10 mouse cellular contexts compared by ENCODE assay signal in the genomic region with DNA sequence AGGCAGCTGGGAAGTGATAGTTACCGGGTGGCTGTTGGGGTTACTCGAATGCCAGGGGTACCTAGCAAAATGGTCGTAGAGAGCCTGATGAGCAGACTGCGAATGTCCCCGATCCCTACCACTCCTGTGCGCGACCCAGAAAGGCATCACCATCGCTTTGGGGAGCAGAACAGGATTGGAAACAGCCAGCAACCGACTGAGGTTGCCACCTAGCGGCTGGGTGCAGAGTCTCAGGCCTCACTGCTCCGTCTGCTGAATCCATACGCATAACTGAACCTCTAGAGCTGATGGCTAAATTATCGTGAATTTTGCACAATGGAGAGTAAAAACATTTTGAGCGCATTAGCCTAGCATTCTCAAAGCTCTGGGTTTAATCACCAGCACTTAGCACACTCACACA. TPM values are rescaled to one million over a fixed set of nuclear protein-coding genes. Genes with fewer than 3 reads are reported as not detected.
DNase-seq lines count a peak whose midpoint lies in the region; ATAC-seq and TF ChIP-seq lines count a peak whose summit lies in the region.
"Had no signal": no experiment of that assay in that cellular context is flagged by ENCODE, and none has a peak within 500 bp of the region (broad histone marks: within the 10 kb centered on the region; RNA-seq: fewer than 3 reads in every experiment).

No protein-coding gene starts in this region.

- no peak overlapping the region for H3K27ac ChIP-seq in hindbrain, postnatal 0 days
- no peak overlapping the region for H3K27ac ChIP-seq in hindbrain, embryonic 14.5 days

- no peak overlapping the region for H3K9ac ChIP-seq in hindbrain, postnatal 0 days (replicated peaks; ENCODE audit: low read length)
- H3K9ac ChIP-seq in hindbrain, embryonic 14.5 days = no peak overlapping the region

- no peaks in the 10 kb centered on the region for H3K9me3 ChIP-seq in hindbrain, postnatal 0 days (ENCODE audit: low read length)
- no peaks in the 10 kb centered on the region for H3K9me3 ChIP-seq in hindbrain, embryonic 14.5 days (ENCODE audit: control insufficient read depth, low read length)
- no peaks in the 10 kb centered on the region for H3K9me3 ChIP-seq in E14TG2a.4 (ENCODE audit: low read length)

- TF ChIP-seq POLR2A in lung, adult 2 months (IDR thresholded peaks at IDR 0.05; ENCODE audit: borderline replicate concordance, extremely low read depth, low read depth, low read length) = no peak

- intact Hi-C loops in heart, postnatal 25 days (cut with DNase I) = no loop called here

- no peaks in the 10 kb centered on the region for H3K4me1 ChIP-seq in hindbrain, postnatal 0 days (ENCODE audit: insufficient read depth, low read length)
- H3K4me1 ChIP-seq in hindbrain, embryonic 14.5 days (replicated peaks; ENCODE audit: control insufficient read depth, insufficient read depth, low read length) = no peaks in the 10 kb centered on the region
- H3K4me1 ChIP-seq in E14TG2a.4 (replicated peaks; ENCODE audit: low read depth, low read length) = peaks cover 32% of the 10 kb centered on the region
- no peaks in the 10 kb centered on the region for H3K4me1 ChIP-seq in lung, adult 2 months (ENCODE audit: control insufficient read depth, insufficient read depth, low read length)

- H3K36me3 ChIP-seq in hindbrain, postnatal 0 days (ENCODE audit: insufficient read depth, low read length) = no peaks in the 10 kb centered on the region
- H3K36me3 ChIP-seq in hindbrain, embryonic 14.5 days (replicated peaks; ENCODE audit: control insufficient read depth, insufficient read depth) = no peaks in the 10 kb centered on the region
- peaks cover 6% of the 10 kb centered on the region for H3K36me3 ChIP-seq in E14TG2a.4 (ENCODE audit: insufficient read depth, low read length)

- no peaks in the 10 kb centered on the region for H3K27me3 ChIP-seq in hindbrain, postnatal 0 days (ENCODE audit: insufficient read depth, low read length)
- no peaks in the 10 kb centered on the region for H3K27me3 ChIP-seq in hindbrain, embryonic 14.5 days (ENCODE audit: control insufficient read depth, insufficient read depth, low read length)
- no peaks in the 10 kb centered on the region for H3K27me3 ChIP-seq in E14TG2a.4 (ENCODE audit: insufficient read depth, low read length)

- peak; percentile 13 for DNase-seq in hindbrain, postnatal 0 days (ENCODE audit: low spot score)
- DNase-seq in hindbrain, embryonic 14.5 days (ENCODE audit: low spot score) = no peak
- peak; percentile 45 for DNase-seq in adrenal gland, postnatal 25 days
- DNase-seq in lung, adult 2 months = no peak
- no peak for DNase-seq in urinary bladder, postnatal 14 days (ENCODE audit: low spot score)
- DNase-seq in layer of hippocampus, adult 11-12 months (ENCODE audit: low spot score) = no peak
- DNase-seq in heart, postnatal 25 days (ENCODE audit: low spot score) = no peak

- ATAC-seq in hindbrain, postnatal 0 days = no peak
- ATAC-seq in hindbrain, embryonic 14.5 days (ENCODE audit: low FRiP score) = no peak

- no peak overlapping the region for H3K4me2 ChIP-seq in hindbrain, postnatal 0 days (ENCODE audit: low read depth, low read length)
- no peak overlapping the region for H3K4me2 ChIP-seq in hindbrain, embryonic 14.5 days (replicated peaks)

- 23% methylated on average over 14 of the region's 14 CpGs for WGBS in hindbrain, postnatal 0 days
- 27% methylated on average over 14 of the region's 14 CpGs for WGBS in hindbrain, embryonic 14.5 days
- WGBS in lung, adult 2 months = 38% methylated on average over 14 of the region's 14 CpGs

- peak; percentile 62 for TF ChIP-seq CTCF in hindbrain, postnatal 0 days (IDR thresholded peaks at IDR 0.05; ENCODE audit: low read depth)
- TF ChIP-seq CTCF in E14TG2a.4 (conservative IDR thresholded peaks at IDR 0.05; ENCODE audit: low read length) = peak; percentile 68
- peak; percentile 70 for TF ChIP-seq CTCF in lung, adult 2 months (IDR thresholded peaks at IDR 0.05; ENCODE audit: insufficient read depth, low read length)

- H3K4me3 ChIP-seq in hindbrain, postnatal 0 days (ENCODE audit: low read length) = no peak overlapping the region
- H3K4me3 ChIP-seq in hindbrain, embryonic 14.5 days (replicated peaks; ENCODE audit: low read length) = no peak overlapping the region
- H3K4me3 ChIP-seq in E14TG2a.4 (replicated peaks; ENCODE audit: low read length) = peak overlapping the region; percentile 73
- no peak overlapping the region for H3K4me3 ChIP-seq in lung, adult 2 months (replicated peaks; ENCODE audit: extremely low read depth, low read depth, low read length)

RNA-seq across cellular contexts. Expression of gene Prss22, which starts 17.8 kb away (rescaled TPM):
- total RNA-seq in hindbrain, postnatal 0 days (2014; rRNA removed) = 0.42 TPM in 1 of 2 replicates, not detected in the other
- not detected in 2 replicates for polyA plus RNA-seq in hindbrain, postnatal 0 days (2015; fragmentation: Nextera tagmentation; extraction: Ambion mirVana)
- not detected in 2 replicates for polyA plus RNA-seq in hindbrain, embryonic 14.5 days (2014; fragmentation: Nextera tagmentation; extraction: Ambion mirVana)
- total RNA-seq in adrenal gland, postnatal 25 days (2021) = not detected in 2 replicates
- 0.11 and 0.96 TPM in 2 replicates for polyA plus RNA-seq in lung, adult 2 months (2012; rRNA removed)
- not detected for total RNA-seq in heart, postnatal 25 days (2021)
- total RNA-seq: layer of hippocampus, adult 18-20 months had no signal
- polyA plus RNA-seq: neural tube, embryonic 14.5 days had no signal

RNA-seq across cellular contexts. Expression of gene Prss27, which starts 22.2 kb away (rescaled TPM):
- not detected in 2 replicates for total RNA-seq in hindbrain, postnatal 0 days (2014; rRNA removed)
- polyA plus RNA-seq in hindbrain, postnatal 0 days (2015; fragmentation: Nextera tagmentation; extraction: Ambion mirVana) = 0.14 TPM in 1 of 2 replicates, not detected in the other
- 0.16 TPM in 1 of 2 replicates, not detected in the other for polyA plus RNA-seq in hindbrain, embryonic 14.5 days (2014; fragmentation: Nextera tagmentation; extraction: Ambion mirVana)
- 0.43 TPM in 1 of 2 replicates, not detected in the other for total RNA-seq in adrenal gland, postnatal 25 days (2021)
- 0.24 and 12.9 TPM in 2 replicates for polyA plus RNA-seq in lung, adult 2 months (2012; rRNA removed)
- total RNA-seq in heart, postnatal 25 days (2021) = not detected
- total RNA-seq: layer of hippocampus, adult 18-20 months had no signal

RNA-seq across cellular contexts. Expression of gene Prss30, which starts 35.4 kb away (rescaled TPM):
- not detected in 2 replicates for total RNA-seq in hindbrain, postnatal 0 days (2014; rRNA removed)
- not detected in 2 replicates for polyA plus RNA-seq in hindbrain, postnatal 0 days (2015; fragmentation: Nextera tagmentation; extraction: Ambion mirVana)
- not detected in 2 replicates for polyA plus RNA-seq in hindbrain, embryonic 14.5 days (2014; fragmentation: Nextera tagmentation; extraction: Ambion mirVana)
- 0.36 TPM in 1 of 2 replicates, not detected in the other for total RNA-seq in adrenal gland, postnatal 25 days (2021)
- 1.5 and 2.7 TPM in 2 replicates for polyA plus RNA-seq in lung, adult 2 months (2012; rRNA removed)
- not detected for total RNA-seq in heart, postnatal 25 days (2021)
- total RNA-seq: layer of hippocampus, adult 18-20 months had no signal

RNA-seq across cellular contexts. Expression of gene Kctd5, which starts 57.6 kb away (rescaled TPM):
- 106 and 109 TPM in 2 replicates for total RNA-seq in hindbrain, postnatal 0 days (2014; rRNA removed)
- 91.4 and 95.7 TPM in 2 replicates for polyA plus RNA-seq in hindbrain, postnatal 0 days (2015; fragmentation: Nextera tagmentation; extraction: Ambion mirVana)
- 77.8 and 79.9 TPM in 2 replicates for polyA plus RNA-seq in hindbrain, embryonic 14.5 days (2014; fragmentation: Nextera tagmentation; extraction: Ambion mirVana)
- 15.4 and 17.2 TPM in 2 replicates for total RNA-seq in adrenal gland, postnatal 25 days (2021)
- polyA plus RNA-seq in lung, adult 2 months (2012; rRNA removed) = 28.4 and 30.3 TPM in 2 replicates
- 10 to 100 TPM; 10.2 to 11.2 TPM for total RNA-seq in heart, postnatal 25 days (2021)

Comparison
In these comparisons a context has a peak if more than half of its experiments do, and no peak if none do; other contexts are left out.
1. DNase-seq: peak in hindbrain, postnatal 0 days (single experiment) and adrenal gland, postnatal 25 days (single experiment); none in hindbrain, embryonic 14.5 days (single experiment), lung, adult 2 months (single experiment), urinary bladder, postnatal 14 days (single experiment), layer of hippocampus, adult 11-12 months (single experiment) and heart, postnatal 25 days (single experiment).
2. Peak in every context shown above with its lines, with median percentiles within 50 percentile points of each other: CTCF ChIP-seq.